Mouse (Mus musculus): ENCODE measurements around the gene LTO1. TPM values are rescaled to one million over a fixed set of nuclear protein-coding genes. Genes with fewer than 3 reads are reported as not detected.

The LTO1 gene
- polyA plus RNA-seq, 1 experiment, result 21.5 TPM

- H3K4me1 ChIP-seq (ENCODE audit: control insufficient read depth, insufficient read depth, low read length), result no peaks in the 10 kb centered on the region
- no peak overlapping the region for H3K27ac ChIP-seq (ENCODE audit: insufficient read depth, low read length)
- H3K27me3 ChIP-seq (ENCODE audit: control insufficient read depth, insufficient read depth, low read length, poor library complexity, severe bottlenecking), result no peaks in the 10 kb centered on the region
- no peaks in the 10 kb centered on the region for H3K9me3 ChIP-seq (replicated peaks; ENCODE audit: control insufficient read depth, insufficient read depth, low read length, poor library complexity, severe bottlenecking)
- no peak overlapping the region for H3K4me3 ChIP-seq (ENCODE audit: low read depth, low read length)
- TF ChIP-seq EP300 (IDR thresholded peaks at IDR 0.05; ENCODE audit: insufficient read depth, low read depth, low read length), result no peak
- TF ChIP-seq CTCF (IDR thresholded peaks at IDR 0.05; ENCODE audit: low read depth, low read length), result no peak
- no peak for TF ChIP-seq POLR2A (IDR thresholded peaks at IDR 0.05; ENCODE audit: insufficient read depth, low read length)
- no peak overlapping the region for H3K9ac ChIP-seq (ENCODE audit: low read depth, poor library complexity, severe bottlenecking)
- H3K36me3 ChIP-seq (ENCODE audit: control insufficient read depth, insufficient read depth, low read length, poor library complexity, severe bottlenecking), result peaks cover 26% of the 10 kb centered on the region
These were observed 20.0 kb downstream of the LTO1 start for GRCm38 (mm10) chr7:144934901-144935300.

- H3K9ac ChIP-seq (ENCODE audit: low read depth, poor library complexity, severe bottlenecking), result no peak overlapping the region
- no peak overlapping the region for H3K27ac ChIP-seq (ENCODE audit: insufficient read depth, low read length)
- H3K4me3 ChIP-seq (ENCODE audit: low read depth, low read length), result no peak overlapping the region
- H3K4me1 ChIP-seq (ENCODE audit: control insufficient read depth, insufficient read depth, low read length), result no peaks in the 10 kb centered on the region
- no peaks in the 10 kb centered on the region for H3K9me3 ChIP-seq (replicated peaks; ENCODE audit: control insufficient read depth, insufficient read depth, low read length, poor library complexity, severe bottlenecking)
- TF ChIP-seq POLR2A (IDR thresholded peaks at IDR 0.05; ENCODE audit: insufficient read depth, low read length), result no peak
- TF ChIP-seq CTCF (IDR thresholded peaks at IDR 0.05; ENCODE audit: low read depth, low read length), result peak; percentile 32
- no peak for TF ChIP-seq EP300 (IDR thresholded peaks at IDR 0.05; ENCODE audit: insufficient read depth, low read depth, low read length)
- H3K27me3 ChIP-seq (ENCODE audit: control insufficient read depth, insufficient read depth, low read length, poor library complexity, severe bottlenecking), result no peaks in the 10 kb centered on the region
- peaks cover 26% of the 10 kb centered on the region for H3K36me3 ChIP-seq (ENCODE audit: control insufficient read depth, insufficient read depth, low read length, poor library complexity, severe bottlenecking)
These were observed 20.7 kb downstream of the LTO1 start for GRCm38 (mm10) chr7:144935563-144935962.

- H3K9me3 ChIP-seq (replicated peaks; ENCODE audit: control insufficient read depth, insufficient read depth, low read length, poor library complexity, severe bottlenecking), result no peaks in the 10 kb centered on the region
- H3K27ac ChIP-seq (ENCODE audit: insufficient read depth, low read length), result no peak overlapping the region
- peaks cover 26% of the 10 kb centered on the region for H3K36me3 ChIP-seq (ENCODE audit: control insufficient read depth, insufficient read depth, low read length, poor library complexity, severe bottlenecking)
- TF ChIP-seq CTCF (IDR thresholded peaks at IDR 0.05; ENCODE audit: low read depth, low read length), result no peak
- H3K4me3 ChIP-seq (ENCODE audit: low read depth, low read length), result no peak overlapping the region
- no peak overlapping the region for H3K9ac ChIP-seq (ENCODE audit: low read depth, poor library complexity, severe bottlenecking)
- H3K27me3 ChIP-seq (ENCODE audit: control insufficient read depth, insufficient read depth, low read length, poor library complexity, severe bottlenecking), result no peaks in the 10 kb centered on the region
- no peaks in the 10 kb centered on the region for H3K4me1 ChIP-seq (ENCODE audit: control insufficient read depth, insufficient read depth, low read length)
These were observed 21.5 kb downstream of the LTO1 start for GRCm38 (mm10) chr7:144936311-144936880.

- Histone ChIP-seq H3K36me3 (ENCODE audit: control insufficient read depth, insufficient read depth, low read length, poor library complexity, severe bottlenecking) (peaks cover 26% of the 10 kb centered on the region), H3K9me3 (replicated peaks; ENCODE audit: control insufficient read depth, insufficient read depth, low read length, poor library complexity, severe bottlenecking) (no peaks in the 10 kb centered on the region), H3K4me3 (ENCODE audit: low read depth, low read length) (peak overlapping the region; percentile 39), H3K27me3 (ENCODE audit: control insufficient read depth, insufficient read depth, low read length, poor library complexity, severe bottlenecking) (no peaks in the 10 kb centered on the region), H3K4me1 (ENCODE audit: control insufficient read depth, insufficient read depth, low read length) (no peaks in the 10 kb centered on the region), H3K27ac (ENCODE audit: insufficient read depth, low read length) (no peak overlapping the region), H3K9ac (ENCODE audit: low read depth, poor library complexity, severe bottlenecking) (peak overlapping the region; percentile 94)
- TF ChIP-seq CTCF (IDR thresholded peaks at IDR 0.05; ENCODE audit: low read depth, low read length) (peak; percentile 96), POLR2A (IDR thresholded peaks at IDR 0.05; ENCODE audit: insufficient read depth, low read length) (no peak)
These were observed 22.6 kb downstream of the LTO1 start for GRCm38 (mm10) chr7:144937490-144937889.

GRCm38 (mm10) chr7:144937899-144938517 lies 23.1 kb downstream of the LTO1 start:
- Histone ChIP-seq H3K9me3 (replicated peaks; ENCODE audit: control insufficient read depth, insufficient read depth, low read length, poor library complexity, severe bottlenecking) (no peaks in the 10 kb centered on the region), H3K4me1 (ENCODE audit: control insufficient read depth, insufficient read depth, low read length) (no peaks in the 10 kb centered on the region), H3K27ac (ENCODE audit: insufficient read depth, low read length) (no peak overlapping the region), H3K9ac (ENCODE audit: low read depth, poor library complexity, severe bottlenecking) (peak overlapping the region; percentile 94), H3K36me3 (ENCODE audit: control insufficient read depth, insufficient read depth, low read length, poor library complexity, severe bottlenecking) (peaks cover 24% of the 10 kb centered on the region), H3K4me3 (ENCODE audit: low read depth, low read length) (peak overlapping the region; percentile 84), H3K27me3 (ENCODE audit: control insufficient read depth, insufficient read depth, low read length, poor library complexity, severe bottlenecking) (no peaks in the 10 kb centered on the region)
- TF ChIP-seq POLR2A (IDR thresholded peaks at IDR 0.05; ENCODE audit: insufficient read depth, low read length) (no peak), EP300 (IDR thresholded peaks at IDR 0.05; ENCODE audit: insufficient read depth, low read depth, low read length) (no peak), CTCF (IDR thresholded peaks at IDR 0.05; ENCODE audit: low read depth, low read length) (no peak)

- TF ChIP-seq POLR2A (IDR thresholded peaks at IDR 0.05; ENCODE audit: insufficient read depth, low read length), result no peak
- TF ChIP-seq CTCF (IDR thresholded peaks at IDR 0.05; ENCODE audit: low read depth, low read length), result no peak
- TF ChIP-seq EP300 (IDR thresholded peaks at IDR 0.05; ENCODE audit: insufficient read depth, low read depth, low read length), result no peak
- H3K4me1 ChIP-seq (ENCODE audit: control insufficient read depth, insufficient read depth, low read length), result no peaks in the 10 kb centered on the region
- peak overlapping the region; percentile 31; the same call in 1 of the 2 replicates for H3K27ac ChIP-seq (ENCODE audit: insufficient read depth, low read length)
- H3K9ac ChIP-seq (ENCODE audit: low read depth, poor library complexity, severe bottlenecking), result peak overlapping the region; percentile 94
- peaks cover 22% of the 10 kb centered on the region for H3K36me3 ChIP-seq (ENCODE audit: control insufficient read depth, insufficient read depth, low read length, poor library complexity, severe bottlenecking)
- no peaks in the 10 kb centered on the region for H3K27me3 ChIP-seq (ENCODE audit: control insufficient read depth, insufficient read depth, low read length, poor library complexity, severe bottlenecking)
- no peaks in the 10 kb centered on the region for H3K9me3 ChIP-seq (replicated peaks; ENCODE audit: control insufficient read depth, insufficient read depth, low read length, poor library complexity, severe bottlenecking)
- peak overlapping the region; percentile 84 for H3K4me3 ChIP-seq (ENCODE audit: low read depth, low read length)
These were observed 23.9 kb downstream of the LTO1 start for GRCm38 (mm10) chr7:144938661-144939343.
